Mouse (Mus musculus) kidney, postnatal 0 days (tissue): ENCODE data around the gene Smarcb1. TPM values are rescaled to one million over a fixed set of nuclear protein-coding genes. Genes with fewer than 3 reads are reported as not detected.

ENCODE experiments used
- ATAC-seq: fragments of 200-750 bp; cut with Nextera tagmentation; replicated peaks from 2 replicates; pipeline ENCODE4 v1.8.0; 2017; ENCODE audit warnings: low read depth, moderate number of reproducible peaks, moderate TSS enrichment, moderate library complexity; ENCODE audit not compliant: low FRiP score
- DNase-seq: peaks from one replicate; pipeline ENCODE4 v3.0.0-alpha.2; 2016; ENCODE audit warnings: low spot score
- H3K27ac ChIP-seq: fragments of 300-500 bp; sonication (generic); 2 replicates; pipeline ENCODE4 v1.5.1; 2014; ENCODE audit warnings: mild to moderate bottlenecking
- H3K27me3 ChIP-seq: fragments of 300-500 bp; sonication (generic); 2 replicates; pipeline ENCODE4 v1.6.1; 2014; ENCODE audit warnings: low read length, mixed read lengths; ENCODE audit not compliant: insufficient read depth
- H3K36me3 ChIP-seq: fragments of 300-500 bp; sonication (generic); 2 replicates; pipeline ENCODE4 v1.6.1; 2014; ENCODE audit warnings: low read length, mixed read lengths; ENCODE audit not compliant: insufficient read depth
- H3K4me1 ChIP-seq: fragments of 300-500 bp; sonication (generic); replicated peaks from 2 replicates; pipeline ENCODE4 v1.6.1; 2014; ENCODE audit warnings: antibody characterized with exemption, low read length, mixed read lengths; ENCODE audit not compliant: insufficient read depth
- H3K4me2 ChIP-seq: fragments of 300-500 bp; sonication (generic); 2 replicates; pipeline ENCODE4 v1.6.1; 2014; ENCODE audit warnings: mild to moderate bottlenecking, low read length, moderate library complexity, mixed read lengths
- H3K4me3 ChIP-seq: fragments of 300-500 bp; sonication (generic); replicated peaks from 2 replicates; pipeline ENCODE4 v1.5.1; 2014; ENCODE audit warnings: low read depth, low read length
- H3K9ac ChIP-seq: fragments of 300-500 bp; sonication (generic); 2 replicates; pipeline ENCODE4 v1.6.1; 2014; ENCODE audit warnings: low read depth, low read length
- H3K9me3 ChIP-seq: fragments of 300-500 bp; sonication (generic); replicated peaks from 2 replicates; pipeline ENCODE4 v1.6.1; 2016; ENCODE audit warnings: low read length, inconsistent platforms, mixed read lengths
- CTCF ChIP-seq: IDR thresholded peaks from 2 replicates; pipeline ENCODE4 v1.5.1; 2016; ENCODE audit warnings: antibody characterized with exemption, low read depth, mild to moderate bottlenecking, moderate library complexity
- WGBS: fragments of 180-500 bp; shearing (Covaris S2); extraction: QIAGEN DNeasy Blood & Tissue Kit; methylation state at CpG from one replicate; pipeline ENCODE4 v1.1.7; 2014; 5-methylcytosine and 5-hydroxymethylcytosine counted together
- polyA plus RNA-seq: library from polyadenylated mRNA; unstranded; fragments of >200 nt; fragmentation: Nextera tagmentation; extraction: Ambion mirVana; gene quantifications from 2 replicates; pipeline ENCODE4 v1.2.1, GENCODE M21; 2015

Smarcb1 gene
- polyA plus RNA-seq, 1 experiment from 2014 or later, result 149 TPM

DNA sequence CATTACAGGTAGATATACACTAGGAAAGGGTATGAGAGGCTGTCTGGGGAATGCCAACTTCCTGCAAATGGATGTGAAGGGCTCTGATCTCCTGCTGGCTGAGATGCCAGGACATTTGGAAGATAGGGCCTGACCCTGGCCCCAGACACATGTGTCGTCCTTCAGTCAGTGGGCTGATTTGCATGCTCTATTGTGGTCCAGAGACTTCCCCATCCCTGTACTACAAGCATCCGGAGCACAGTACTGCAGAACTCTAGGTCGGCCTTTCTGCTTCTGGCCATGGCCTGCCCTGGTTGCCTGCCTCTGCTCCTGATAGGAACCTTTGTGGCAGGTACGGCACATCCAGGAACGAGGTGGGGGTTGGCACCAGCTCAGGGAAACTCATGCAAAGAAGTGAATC is 26.7 kb upstream of the Smarcb1 start:
- Histone ChIP-seq H3K4me2 (no peak overlapping the region), H3K4me1 (peaks cover 18% of the 10 kb centered on the region; the same call in 1 of the 2 replicates), H3K27me3 (no peaks in the 10 kb centered on the region), H3K36me3 (no peaks in the 10 kb centered on the region), H3K27ac (no peak overlapping the region), H3K4me3 (no peak overlapping the region), H3K9ac (no peak overlapping the region), H3K9me3 (no peaks in the 10 kb centered on the region)
- ATAC-seq, result no peak
- WGBS, result 81% methylated on average over 5 of the region's 5 CpGs
- no peak for TF ChIP-seq CTCF
- DNase-seq, result no peak

DNA sequence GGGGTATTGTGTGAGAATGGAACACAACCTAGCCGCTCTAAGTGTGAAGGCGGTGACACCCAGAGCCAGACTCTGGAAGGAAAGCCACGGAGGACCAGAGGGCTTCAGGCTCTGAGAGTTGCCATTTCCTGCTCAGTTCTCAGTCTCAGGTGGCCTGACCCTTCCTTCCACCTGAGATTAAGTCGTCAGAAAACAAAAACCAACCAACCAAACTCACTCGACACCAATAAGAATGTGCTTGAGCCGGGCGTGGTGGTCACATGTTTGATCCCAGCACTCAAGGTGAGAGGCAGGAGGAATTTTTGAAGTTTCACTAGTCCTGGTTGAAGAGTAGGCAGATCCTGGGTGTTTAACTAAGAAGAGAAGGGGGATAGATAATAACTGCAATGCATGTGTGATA is 24.5 kb upstream of the Smarcb1 start:
- 80% methylated on average over 7 of the region's 7 CpGs for WGBS
- Histone ChIP-seq H3K4me3 (no peak overlapping the region), H3K36me3 (no peaks in the 10 kb centered on the region), H3K4me1 (peaks cover 15% of the 10 kb centered on the region; the same call in 1 of the 2 replicates), H3K9me3 (no peaks in the 10 kb centered on the region), H3K27me3 (no peaks in the 10 kb centered on the region), H3K9ac (no peak overlapping the region), H3K27ac (no peak overlapping the region), H3K4me2 (no peak overlapping the region)
- TF ChIP-seq CTCF, result no peak
- ATAC-seq (no peak), DNase-seq (no peak)

DNA sequence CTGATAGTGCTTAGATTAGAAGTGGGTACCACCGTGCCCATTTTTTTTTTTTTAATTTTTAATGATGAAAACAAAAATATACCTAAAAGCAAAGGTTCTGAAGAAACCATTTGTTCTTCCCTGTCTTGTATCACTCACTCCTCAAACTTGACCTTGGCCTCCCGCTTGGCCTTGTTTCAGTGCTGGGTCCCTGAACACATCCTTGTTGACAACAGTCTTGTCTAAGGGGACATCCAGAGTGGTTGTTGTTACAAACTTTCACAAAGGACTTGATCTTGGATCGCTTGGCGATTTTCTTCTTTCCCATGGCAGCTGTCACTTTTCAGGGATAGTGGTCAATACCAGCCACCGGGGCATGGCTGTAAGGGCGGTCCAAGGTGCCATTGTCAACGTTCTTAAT is 23.8 kb upstream of the Smarcb1 start:
- H3K4me2 ChIP-seq, result no peak overlapping the region
- 0 out of 2 replicates have a peak, but pooled peaks cover 9% of the 10 kb centered on the region for H3K4me1 ChIP-seq
- no peak overlapping the region for H3K27ac ChIP-seq
- ATAC-seq, result no peak
- 91% methylated on average over 7 of the region's 7 CpGs for WGBS
- no peak for TF ChIP-seq CTCF
- no peak for DNase-seq
- H3K9ac ChIP-seq, result no peak overlapping the region
- H3K27me3 ChIP-seq, result no peaks in the 10 kb centered on the region
- no peaks in the 10 kb centered on the region for H3K9me3 ChIP-seq
- H3K4me3 ChIP-seq, result no peak overlapping the region
- no peaks in the 10 kb centered on the region for H3K36me3 ChIP-seq

DNA sequence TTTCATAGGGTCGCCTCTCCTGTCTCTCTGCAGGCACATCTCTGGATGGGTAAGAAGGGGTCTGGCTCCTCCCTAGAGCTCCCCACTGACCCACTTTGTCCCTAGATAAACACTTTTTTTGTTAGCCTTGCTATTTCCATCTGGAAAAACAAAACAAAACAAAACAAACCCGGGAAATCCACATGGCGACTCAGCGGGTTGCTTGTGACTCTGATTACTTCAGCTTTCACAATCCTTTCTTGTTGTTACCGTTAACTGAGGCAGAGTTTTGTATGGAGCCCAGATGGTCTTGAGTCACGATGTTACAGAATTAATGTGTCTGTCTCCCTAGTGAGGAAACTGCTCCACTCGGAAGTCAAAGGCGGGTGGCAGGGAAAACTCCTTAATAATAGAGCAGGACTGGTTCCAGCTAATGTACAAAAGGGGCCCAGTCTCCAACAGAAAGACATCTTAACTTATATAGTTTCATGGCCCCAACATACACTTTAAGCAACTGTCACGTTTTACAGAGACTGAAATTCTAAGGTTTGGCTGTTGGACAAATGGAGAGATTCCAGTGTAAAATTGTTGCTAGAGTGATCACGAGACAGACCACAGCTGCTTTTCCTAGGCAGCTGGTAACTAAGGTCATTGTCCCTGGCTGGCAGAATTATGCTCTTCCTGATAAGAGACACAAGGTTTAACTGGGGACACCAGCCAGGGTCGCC is 22.8 kb upstream of the Smarcb1 start:
- Histone ChIP-seq H3K9ac (no peak overlapping the region), H3K4me3 (no peak overlapping the region), H3K4me2 (no peak overlapping the region), H3K27me3 (no peaks in the 10 kb centered on the region), H3K4me1 (0 out of 2 replicates have a peak, but pooled peaks cover 6% of the 10 kb centered on the region), H3K27ac (peak overlapping the region; percentile 47; the same call in 1 of the 2 replicates), H3K9me3 (no peaks in the 10 kb centered on the region), H3K36me3 (no peaks in the 10 kb centered on the region)
- TF ChIP-seq CTCF, result no peak
- ATAC-seq (no peak), DNase-seq (peak; percentile 65)
- WGBS, result 14% methylated on average over 11 of the region's 11 CpGs

DNA sequence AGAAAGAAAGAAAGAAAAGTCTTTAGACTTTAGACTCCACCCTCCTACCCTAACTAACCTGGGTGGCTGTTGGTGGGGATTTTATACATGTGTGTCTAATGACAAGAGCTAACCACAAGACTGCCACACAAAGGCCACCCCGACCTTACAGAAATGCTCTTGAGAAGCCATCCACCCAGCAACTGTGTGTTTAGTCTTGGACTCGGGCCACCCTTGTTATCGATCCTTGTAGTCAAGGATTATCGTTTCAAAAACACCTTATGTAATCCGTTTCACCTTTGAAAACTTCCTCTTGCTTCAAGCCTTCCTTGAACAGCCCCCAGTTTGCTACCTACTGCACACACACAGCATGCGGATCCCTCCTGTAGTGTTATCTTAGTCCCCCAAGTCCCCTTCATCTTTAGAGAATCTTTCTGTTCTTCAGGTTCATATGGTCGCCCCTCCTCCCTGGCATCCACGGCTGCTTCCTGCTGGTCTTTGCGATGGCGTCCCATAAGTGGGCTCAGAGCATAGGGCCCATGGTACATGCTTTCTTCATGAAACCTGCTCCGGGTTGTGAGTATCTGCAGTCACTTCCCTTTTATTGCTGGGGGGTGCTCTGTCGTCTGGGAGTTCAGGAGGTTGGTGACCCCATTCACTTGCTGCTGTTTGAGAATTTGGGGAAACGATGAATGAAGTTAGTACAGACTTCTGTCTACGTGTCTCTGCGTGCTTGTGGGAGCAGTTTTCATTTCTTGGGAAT is 21.5 kb upstream of the Smarcb1 start, which contains the start of gene Vpreb3:
Gene Vpreb3, plus strand, starts transcription at position 322 of the 742 bp plus-strand sequence.
- Histone ChIP-seq H3K4me1 (0 out of 2 replicates have a peak, but pooled peaks cover 6% of the 10 kb centered on the region), H3K36me3 (no peaks in the 10 kb centered on the region), H3K4me2 (no peak within 1 kb of the TSS), H3K27ac (peak within 1 kb of the TSS; percentile 47; the same call in 1 of the 2 replicates), H3K9me3 (no peaks in the 10 kb centered on the region), H3K27me3 (no peaks in the 10 kb centered on the region), H3K9ac (no peak within 1 kb of the TSS), H3K4me3 (no peak within 1 kb of the TSS)
- ATAC-seq (no peak), DNase-seq (no peak)
- TF ChIP-seq CTCF, result no peak
- 81% methylated on average over 15 of the region's 15 CpGs for WGBS

DNA sequence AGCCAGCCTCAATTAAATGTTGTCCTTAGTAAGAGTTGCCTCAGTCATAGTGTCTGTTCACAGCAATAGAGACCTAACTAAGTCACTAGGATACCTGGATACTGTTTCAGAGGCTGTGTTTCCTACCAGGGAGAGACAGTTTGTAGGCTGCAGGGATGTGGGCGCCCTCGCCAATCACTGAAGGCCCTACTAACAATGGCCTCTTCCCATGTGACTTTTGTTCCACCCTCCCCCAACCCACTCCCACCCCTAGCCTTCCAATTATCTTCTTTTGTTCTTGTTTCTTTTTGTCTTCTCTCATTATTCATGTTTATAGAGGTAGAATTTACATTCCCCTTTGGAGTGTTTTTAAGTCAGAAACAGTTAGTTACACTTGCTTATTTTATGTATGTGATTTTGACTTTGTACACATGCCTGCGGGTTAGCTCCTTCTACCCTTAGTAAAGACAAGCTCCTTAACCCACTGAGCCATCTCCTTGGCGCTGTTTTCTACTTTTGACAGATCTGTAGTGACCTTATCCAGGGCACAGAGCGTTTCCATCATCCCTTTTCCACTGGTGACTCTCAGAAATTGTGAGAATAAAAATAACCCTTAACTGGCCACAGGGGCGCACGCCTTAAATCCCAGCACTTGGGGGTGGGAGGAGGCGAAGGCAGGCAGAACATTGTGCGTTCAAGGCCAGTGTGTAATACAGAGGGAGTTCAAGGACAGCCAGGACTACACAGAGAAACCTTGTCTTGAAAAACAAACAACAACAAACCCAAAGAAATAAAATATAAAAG is 19.8 kb upstream of the Smarcb1 start:
- 66% methylated on average over 9 of the region's 9 CpGs for WGBS
- Histone ChIP-seq H3K4me2 (no peak overlapping the region), H3K4me1 (0 out of 2 replicates have a peak, but pooled peaks cover 13% of the 10 kb centered on the region), H3K27ac (no peak overlapping the region), H3K36me3 (no peaks in the 10 kb centered on the region), H3K9ac (no peak overlapping the region), H3K9me3 (no peaks in the 10 kb centered on the region), H3K4me3 (no peak overlapping the region), H3K27me3 (peaks cover 3% of the 10 kb centered on the region; the same call in 1 of the 2 replicates)
- ATAC-seq (no peak), DNase-seq (no peak)
- TF ChIP-seq CTCF, result no peak
